In the genomic region with DNA sequence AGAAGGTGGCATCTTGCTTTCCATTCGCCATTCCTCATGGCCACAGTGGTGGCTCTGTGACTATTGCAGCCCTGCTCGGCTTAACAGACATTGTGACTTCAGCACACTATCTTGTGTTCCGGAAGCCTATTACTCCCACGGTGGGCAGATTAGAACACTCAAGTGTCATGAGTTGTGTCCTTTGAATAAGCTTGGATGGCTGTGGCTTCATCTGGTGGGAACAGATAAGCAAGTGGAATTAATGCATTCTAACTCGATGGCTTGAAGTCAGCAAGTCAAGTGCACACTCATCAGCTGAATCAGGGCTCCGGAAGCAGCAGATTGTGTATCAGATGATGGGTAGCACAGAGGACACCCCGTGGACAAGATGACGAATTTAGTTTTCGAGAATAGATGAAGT, we compare ENCODE assay signal across 21 mouse cellular contexts. TPM values are rescaled to one million over a fixed set of nuclear protein-coding genes. Genes with fewer than 3 reads are reported as not detected.
DNase-seq lines count a peak whose midpoint lies in the region; ATAC-seq and TF ChIP-seq lines count a peak whose summit lies in the region.
"Had no signal": no experiment of that assay in that cellular context is flagged by ENCODE, and none has a peak within 500 bp of the region (broad histone marks: within the 10 kb centered on the region; RNA-seq: fewer than 3 reads in every experiment).

No protein-coding gene starts in this region.

- H3K4me3 ChIP-seq in stomach, embryonic 14.5 days (ENCODE audit: low read depth, low read length), result no peak overlapping the region
- no peak overlapping the region for H3K4me3 ChIP-seq in stomach, postnatal 0 days (ENCODE audit: low read depth, low read length)
- H3K4me3 ChIP-seq in liver, embryonic 12.5 days, result no peak overlapping the region
- H3K4me3 ChIP-seq in forebrain, embryonic 13.5 days, result no peak overlapping the region
- H3K4me3 ChIP-seq: embryonic facial prominence, embryonic 12.5 days had no signal

- WGBS in stomach, embryonic 14.5 days, result 85% methylated on average over 9 of the region's 9 CpGs
- 91% methylated on average over 9 of the region's 9 CpGs for WGBS in stomach, postnatal 0 days
- WGBS in liver, embryonic 12.5 days (ENCODE audit: insufficient replicate concordance), result 18% methylated on average over 9 of the region's 9 CpGs
- WGBS in forebrain, embryonic 13.5 days, result 92% methylated on average over 9 of the region's 9 CpGs

- no peak overlapping the region for H3K4me2 ChIP-seq in stomach, embryonic 14.5 days (replicated peaks; ENCODE audit: low read depth, low read length)
- no peak overlapping the region for H3K4me2 ChIP-seq in stomach, postnatal 0 days (replicated peaks; ENCODE audit: low read depth)
- H3K4me2 ChIP-seq in liver, embryonic 12.5 days, result peak overlapping the region; percentile 42
- no peak overlapping the region for H3K4me2 ChIP-seq in forebrain, embryonic 13.5 days
- H3K4me2 ChIP-seq: embryonic facial prominence, embryonic 12.5 days; hindbrain, embryonic 14.5 days had no signal

- no peak overlapping the region for H3K27ac ChIP-seq in stomach, embryonic 14.5 days (ENCODE audit: low read length)
- no peak overlapping the region for H3K27ac ChIP-seq in stomach, postnatal 0 days (replicated peaks)
- peak overlapping the region; percentile 87 for H3K27ac ChIP-seq in liver, embryonic 12.5 days
- no peak overlapping the region for H3K27ac ChIP-seq in forebrain, embryonic 13.5 days
- H3K27ac ChIP-seq: embryonic facial prominence, embryonic 12.5 days; hindbrain, embryonic 14.5 days had no signal

- no peaks in the 10 kb centered on the region for H3K27me3 ChIP-seq in stomach, embryonic 14.5 days (ENCODE audit: control insufficient read depth, insufficient read depth, low read length)
- no peaks in the 10 kb centered on the region for H3K27me3 ChIP-seq in stomach, postnatal 0 days (ENCODE audit: control insufficient read depth, insufficient read depth, low read length)
- H3K27me3 ChIP-seq in liver, embryonic 12.5 days (replicated peaks), result no peaks in the 10 kb centered on the region
- no peaks in the 10 kb centered on the region for H3K27me3 ChIP-seq in forebrain, embryonic 13.5 days
- H3K27me3 ChIP-seq: embryonic facial prominence, embryonic 12.5 days; Patski had no signal

- no peak overlapping the region for H3K9ac ChIP-seq in stomach, embryonic 14.5 days (replicated peaks; ENCODE audit: low read depth, low read length)
- H3K9ac ChIP-seq in stomach, postnatal 0 days (ENCODE audit: low read length), result no peak overlapping the region
- no peak overlapping the region for H3K9ac ChIP-seq in liver, embryonic 12.5 days
- H3K9ac ChIP-seq in forebrain, embryonic 13.5 days, result no peak overlapping the region
- H3K9ac ChIP-seq: embryonic facial prominence, embryonic 12.5 days; hindbrain, embryonic 14.5 days had no signal

- no peak for DNase-seq in stomach, postnatal 0 days (ENCODE audit: low spot score)
- DNase-seq in kidney, postnatal 36 days, result no peak
- no peak for DNase-seq in retina, postnatal 1 day
- DNase-seq: cerebellum, postnatal 36 days; heart, adult 11 months; kidney, adult 8-10 months; kidney, postnatal 4 days; layer of hippocampus, postnatal 36 days; left cerebral cortex, postnatal 4 days; lung, adult 2 months; lung, postnatal 4 days; right cerebral cortex, postnatal 4 days; thymus, postnatal 25 days had no signal

- no peaks in the 10 kb centered on the region for H3K9me3 ChIP-seq in stomach, embryonic 14.5 days (ENCODE audit: control insufficient read depth, low read depth, low read length)
- H3K9me3 ChIP-seq in stomach, postnatal 0 days (ENCODE audit: control insufficient read depth, low read length), result no peaks in the 10 kb centered on the region
- no peaks in the 10 kb centered on the region for H3K9me3 ChIP-seq in liver, embryonic 12.5 days (replicated peaks)
- H3K9me3 ChIP-seq in forebrain, embryonic 13.5 days (replicated peaks), result no peaks in the 10 kb centered on the region
- H3K9me3 ChIP-seq: embryonic facial prominence, embryonic 12.5 days had no signal

- ATAC-seq in stomach, embryonic 14.5 days (ENCODE audit: insufficient number of reproducible peaks, insufficient read depth, low FRiP score, low read depth), result peak; percentile 46; the same call in 1 of the 2 replicates
- ATAC-seq in stomach, postnatal 0 days (ENCODE audit: low FRiP score, low TSS enrichment), result no peak
- ATAC-seq in common myeloid progenitor, adult 5-6 weeks (replicated peaks; ENCODE audit: low read depth, poor library complexity, severe bottlenecking), result peak; percentile 74
- ATAC-seq in liver, embryonic 12.5 days, result peak; percentile 91
- peak; percentile 85 for ATAC-seq in megakaryocyte-erythroid progenitor cell, adult 5-6 weeks (replicated peaks; ENCODE audit: low FRiP score, low TSS enrichment, poor library complexity, severe bottlenecking)
- no peak for ATAC-seq in forebrain, embryonic 13.5 days
- ATAC-seq: Patski had no signal

- H3K36me3 ChIP-seq in stomach, embryonic 14.5 days (ENCODE audit: control insufficient read depth, insufficient read depth, low read length), result no peaks in the 10 kb centered on the region
- H3K36me3 ChIP-seq in stomach, postnatal 0 days (ENCODE audit: control insufficient read depth, insufficient read depth, low read length), result no peaks in the 10 kb centered on the region
- H3K36me3 ChIP-seq in liver, embryonic 12.5 days, result peaks cover 37% of the 10 kb centered on the region
- no peaks in the 10 kb centered on the region for H3K36me3 ChIP-seq in forebrain, embryonic 13.5 days (ENCODE audit: poor library complexity, severe bottlenecking)
- H3K36me3 ChIP-seq: embryonic facial prominence, embryonic 12.5 days had no signal

- no peaks in the 10 kb centered on the region for H3K4me1 ChIP-seq in stomach, embryonic 14.5 days (ENCODE audit: control insufficient read depth, insufficient read depth, low read length)
- H3K4me1 ChIP-seq in stomach, postnatal 0 days (replicated peaks; ENCODE audit: control insufficient read depth, insufficient read depth), result peaks cover 4% of the 10 kb centered on the region; the same call in 1 of the 2 replicates
- peaks cover 77% of the 10 kb centered on the region for H3K4me1 ChIP-seq in liver, embryonic 12.5 days
- peaks cover 12% of the 10 kb centered on the region for H3K4me1 ChIP-seq in forebrain, embryonic 13.5 days

- TF ChIP-seq CTCF in stomach, postnatal 0 days (IDR thresholded peaks at IDR 0.05; ENCODE audit: low read depth), result no peak

- no peak for TF ChIP-seq EP300 in stomach, postnatal 0 days (optimal IDR thresholded peaks at IDR 0.05)

RNA-seq across cellular contexts. Expression of a gene that starts 23.5 kb away (rescaled TPM):
- polyA plus RNA-seq in stomach, embryonic 14.5 days (2014; fragmentation: Nextera tagmentation; extraction: Ambion mirVana), result 12.0 and 14.7 TPM in 2 replicates
- 24.0 and 26.8 TPM in 2 replicates for polyA plus RNA-seq in stomach, postnatal 0 days (2015; fragmentation: Nextera tagmentation; extraction: Ambion mirVana)
- total RNA-seq in common myeloid progenitor, adult 5-6 weeks (2017), result 387 and 417 TPM in 2 replicates
- 22.0 and 22.7 TPM in 2 replicates for polyA plus RNA-seq in liver, embryonic 12.5 days (2016; fragmentation: Nextera tagmentation; extraction: Ambion mirVana)
- total RNA-seq in megakaryocyte-erythroid progenitor cell, adult 5-6 weeks (2014; fragmentation: Nextera tagmentation), result 82.8 and 108 TPM in 2 replicates
- 110 and 171 TPM in 2 replicates for total RNA-seq in megakaryocyte-erythroid progenitor cell, adult 5-6 weeks (2017)
- polyA plus RNA-seq in forebrain, embryonic 13.5 days (2015; fragmentation: Nextera tagmentation; extraction: Ambion mirVana), result 2.7 and 3.9 TPM in 2 replicates

RNA-seq across cellular contexts. Expression of a gene that starts 39.6 kb away (rescaled TPM):
- 110 and 119 TPM in 2 replicates for polyA plus RNA-seq in stomach, embryonic 14.5 days (2014; fragmentation: Nextera tagmentation; extraction: Ambion mirVana)
- 104 and 106 TPM in 2 replicates for polyA plus RNA-seq in stomach, postnatal 0 days (2015; fragmentation: Nextera tagmentation; extraction: Ambion mirVana)
- 56.7 and 70.8 TPM in 2 replicates for total RNA-seq in common myeloid progenitor, adult 5-6 weeks (2017)
- polyA plus RNA-seq in liver, embryonic 12.5 days (2016; fragmentation: Nextera tagmentation; extraction: Ambion mirVana), result 72.6 and 77.5 TPM in 2 replicates
- total RNA-seq in megakaryocyte-erythroid progenitor cell, adult 5-6 weeks (2014; fragmentation: Nextera tagmentation), result 65.7 and 77.2 TPM in 2 replicates
- total RNA-seq in megakaryocyte-erythroid progenitor cell, adult 5-6 weeks (2017), result 81.7 and 82.1 TPM in 2 replicates
- polyA plus RNA-seq in forebrain, embryonic 13.5 days (2015; fragmentation: Nextera tagmentation; extraction: Ambion mirVana), result 126 and 129 TPM in 2 replicates

Comparison
In these comparisons a context has a peak if more than half of its experiments do, and no peak if none do; other contexts are left out.
1. ATAC-seq: peak in stomach, embryonic 14.5 days (single experiment), common myeloid progenitor, adult 5-6 weeks (single experiment), liver, embryonic 12.5 days (single experiment) and megakaryocyte-erythroid progenitor cell, adult 5-6 weeks (single experiment); none in stomach, postnatal 0 days (single experiment) and forebrain, embryonic 13.5 days (single experiment).